Mouse (Mus musculus) retina, postnatal 1 day (tissue): Measurements from ENCODE around the gene Alox12b.

ENCODE experiments used
- DNase-seq: peaks from one replicate; pipeline ENCODE4 v3.0.0-alpha.2; 2012

The Alox12b gene

DNA sequence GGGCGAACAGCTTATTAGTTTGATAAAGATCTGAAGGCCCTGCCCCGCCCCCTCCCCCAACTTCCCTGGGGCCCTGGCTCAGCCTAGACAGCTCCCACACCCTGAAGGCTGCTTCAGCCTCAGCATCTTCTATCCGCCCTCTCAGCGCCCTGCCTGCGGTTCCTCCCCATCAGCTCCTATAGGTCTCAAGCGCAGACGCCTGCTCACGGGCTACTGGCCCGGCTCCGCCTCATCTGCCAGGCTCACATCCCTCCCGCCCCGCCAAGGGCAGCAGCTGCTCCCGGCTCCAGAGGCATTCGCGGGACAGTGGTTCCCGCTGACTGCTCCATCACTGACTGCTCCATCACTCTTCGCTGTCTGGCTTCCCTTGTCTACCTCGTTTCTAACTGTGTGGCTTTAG lies at the start of gene Alox12b:
Alox12b (plus strand) TSS at position 190 of the 400 bp plus-strand sequence.
- peak; percentile 84 for DNase-seq

DNA sequence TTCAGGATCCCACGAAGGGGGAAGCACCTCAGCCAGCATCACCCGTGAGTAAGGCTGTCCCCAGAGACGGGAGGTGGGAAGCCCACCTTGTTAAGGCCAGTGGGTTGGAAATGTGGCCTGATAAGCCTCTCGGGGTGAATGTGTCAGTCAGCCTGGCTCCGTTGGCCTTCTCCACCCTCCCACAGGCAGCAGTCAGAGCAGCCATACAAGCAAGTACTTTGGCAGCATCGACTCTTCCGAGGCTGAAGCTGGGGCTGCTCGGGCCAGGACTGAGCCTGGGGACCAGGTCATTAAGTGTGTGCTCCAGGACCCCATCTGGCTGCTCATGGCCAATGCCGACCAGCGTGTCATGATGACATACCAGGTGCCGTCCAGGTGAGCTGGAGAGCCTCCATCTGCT lies 49.1 kb upstream of the Alox12b start:
- DNase-seq, result no peak

DNA sequence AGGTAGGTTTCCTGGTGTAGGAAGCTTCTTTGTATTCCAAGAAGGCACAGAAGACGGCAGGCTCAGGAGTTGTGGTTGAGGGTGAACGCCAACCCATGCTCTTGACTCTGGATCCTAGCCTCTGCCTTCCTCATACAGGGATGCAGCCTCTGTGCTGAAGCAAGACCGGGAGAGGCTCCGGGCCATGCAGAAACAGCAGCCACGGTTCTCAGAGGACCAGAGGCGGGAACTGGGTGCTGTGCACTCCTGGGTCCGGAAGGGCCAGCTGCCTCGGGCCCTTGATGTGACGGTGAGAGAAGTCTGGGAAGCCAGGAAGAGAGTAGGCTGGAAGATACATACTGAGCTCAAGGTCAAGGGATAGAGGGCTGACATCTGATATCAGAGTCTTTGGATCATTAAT lies 48.6 kb upstream of the Alox12b start:
- DNase-seq, result no peak

DNA sequence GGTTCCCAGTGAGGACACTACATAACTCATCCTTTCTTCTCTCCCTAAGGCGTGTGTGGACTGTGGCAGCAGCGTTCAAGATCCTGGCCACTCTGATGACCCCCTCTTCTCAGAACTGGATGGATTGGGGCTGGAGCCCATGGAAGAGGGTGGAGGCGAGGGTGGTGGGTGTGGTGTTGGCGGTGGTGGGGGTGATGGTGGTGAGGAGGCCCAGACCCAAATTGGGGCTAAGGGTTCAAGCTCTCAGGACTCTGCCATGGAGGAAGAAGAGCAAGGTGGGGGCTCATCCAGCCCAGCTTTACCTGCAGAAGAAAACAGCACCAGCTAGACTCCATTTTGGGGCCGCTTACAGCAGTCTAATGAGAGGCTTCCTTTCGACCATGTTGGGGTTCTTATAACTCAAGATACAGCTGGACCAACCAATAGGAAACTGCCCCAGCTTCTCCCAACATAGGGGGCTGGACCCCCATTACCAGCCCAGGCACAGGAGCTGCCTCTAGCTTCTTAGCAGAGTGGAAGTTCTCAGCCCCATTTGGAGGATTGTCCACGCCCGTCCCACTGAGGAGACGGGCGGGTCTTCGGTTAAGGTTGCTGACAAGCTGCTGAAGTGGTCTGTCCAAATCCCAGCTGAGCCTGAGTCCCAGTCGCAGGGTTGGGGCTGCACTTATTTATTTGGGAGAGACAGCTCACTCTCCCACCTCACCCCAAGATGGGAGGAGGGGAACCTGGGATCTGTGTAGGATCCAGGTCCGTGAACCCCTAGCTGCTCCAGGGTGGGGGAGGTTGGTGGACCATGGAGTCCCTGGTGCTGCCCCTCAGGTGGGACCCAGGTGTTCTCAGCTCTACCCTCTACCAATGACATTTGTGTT lies 47.5 kb upstream of the Alox12b start:
- no peak for DNase-seq

DNA sequence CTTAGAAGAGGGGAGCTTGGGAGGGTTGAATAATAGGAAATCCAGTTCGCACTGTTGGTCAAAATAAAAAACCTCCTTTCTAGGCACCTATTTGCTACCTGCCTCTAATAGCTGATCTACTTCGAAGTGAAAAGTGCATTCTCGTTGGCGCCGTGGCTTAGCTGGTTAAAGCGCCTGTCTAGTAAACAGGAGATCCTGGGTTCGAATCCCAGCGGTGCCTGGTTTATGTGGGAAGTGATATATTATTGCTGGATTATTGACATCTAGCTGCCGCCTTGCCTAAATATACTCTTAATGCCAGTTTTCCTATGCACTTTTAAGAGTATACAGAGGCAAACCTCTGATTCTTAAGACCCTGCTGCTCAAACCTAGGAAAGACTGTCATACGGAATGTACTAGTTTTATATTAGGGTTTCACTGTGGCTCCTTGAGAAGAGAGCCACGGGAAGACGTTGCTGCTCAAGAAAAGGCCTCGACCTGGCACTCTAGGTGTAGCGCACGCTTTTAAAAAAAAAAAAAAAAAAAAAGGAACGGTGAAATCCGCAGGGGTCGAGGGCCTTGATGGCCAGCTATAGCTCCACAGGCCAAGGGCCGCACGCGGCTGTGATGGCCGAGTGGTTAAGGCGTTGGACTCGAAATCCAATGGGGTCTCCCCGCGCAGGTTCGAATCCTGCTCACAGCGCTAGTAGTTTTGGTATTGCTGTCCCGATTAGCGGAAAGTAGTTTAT lies 46.3 kb upstream of the Alox12b start:
- peak; percentile 91 for DNase-seq

DNA sequence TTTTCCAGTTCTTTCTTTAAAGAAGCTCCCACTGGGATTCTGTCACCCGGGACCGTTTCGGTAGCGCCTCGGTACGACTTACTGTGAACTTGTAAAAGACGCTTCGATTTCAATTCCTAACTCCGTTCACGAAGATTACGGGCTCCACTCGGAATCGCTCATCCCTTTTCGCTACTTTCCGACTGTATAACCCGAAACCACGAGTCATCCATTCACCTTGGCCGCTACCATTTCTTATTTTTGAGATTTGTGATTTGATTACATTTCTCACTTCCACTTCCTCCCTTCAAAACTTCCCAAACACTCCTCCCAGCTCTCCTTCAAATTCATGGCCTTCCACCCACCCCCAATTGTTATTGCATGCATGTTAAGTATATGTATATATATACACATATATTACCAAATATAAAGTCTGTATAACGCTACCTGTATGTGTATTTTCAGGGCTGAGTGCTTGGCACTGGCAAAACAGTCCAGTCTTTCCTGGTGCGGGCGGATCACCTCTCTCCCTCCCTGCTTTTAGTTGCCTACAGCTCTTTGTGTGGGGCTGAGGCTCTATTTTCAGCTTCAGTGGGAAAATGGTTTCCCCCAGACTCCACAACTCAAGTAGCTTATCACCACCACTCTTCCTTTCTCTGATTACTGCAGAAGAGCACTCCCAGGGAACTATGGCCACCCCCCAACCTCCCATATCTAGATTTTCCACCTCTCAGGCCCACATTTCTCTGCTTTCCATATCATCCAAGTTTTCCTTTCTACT lies 45.6 kb upstream of the Alox12b start:
- DNase-seq, result no peak

DNA sequence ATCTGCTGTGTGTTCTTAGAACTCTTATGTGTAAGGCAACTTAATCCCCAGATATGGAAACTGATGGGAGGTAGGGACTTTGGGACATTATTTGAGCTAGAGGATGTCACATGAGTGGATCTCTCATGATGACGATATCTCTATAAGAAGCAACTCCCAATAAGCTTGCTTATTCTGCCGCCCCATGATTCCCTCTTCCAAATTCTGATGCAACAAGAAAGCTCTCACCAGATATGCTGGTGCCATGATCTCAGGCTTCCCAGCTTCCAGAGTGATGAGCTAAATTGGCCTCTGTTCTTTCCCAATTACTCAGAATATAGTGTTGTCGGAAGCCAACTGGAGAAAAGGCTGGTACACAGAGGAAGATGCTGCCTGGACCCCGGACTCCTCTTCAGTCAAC lies 44.9 kb upstream of the Alox12b start:
- no peak for DNase-seq

DNA sequence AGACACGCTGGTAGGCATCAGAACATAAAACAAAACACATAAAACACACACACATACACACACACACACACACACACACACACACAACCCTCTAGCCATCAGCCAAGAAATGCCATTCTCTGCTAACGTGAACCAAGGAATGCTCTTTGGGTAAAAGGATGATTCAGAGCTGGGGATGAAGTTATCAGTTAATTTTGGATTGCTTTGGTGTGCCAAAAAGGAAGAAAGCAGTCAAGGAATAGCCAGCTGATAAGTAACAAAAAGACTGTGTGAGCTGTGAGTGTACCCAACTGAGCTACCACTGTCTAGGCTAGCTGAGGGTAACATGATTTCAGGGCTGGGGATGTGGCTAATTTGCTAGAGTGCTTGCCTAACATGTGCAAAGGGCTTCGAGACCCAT lies 42.8 kb upstream of the Alox12b start:
- no peak for DNase-seq

DNA sequence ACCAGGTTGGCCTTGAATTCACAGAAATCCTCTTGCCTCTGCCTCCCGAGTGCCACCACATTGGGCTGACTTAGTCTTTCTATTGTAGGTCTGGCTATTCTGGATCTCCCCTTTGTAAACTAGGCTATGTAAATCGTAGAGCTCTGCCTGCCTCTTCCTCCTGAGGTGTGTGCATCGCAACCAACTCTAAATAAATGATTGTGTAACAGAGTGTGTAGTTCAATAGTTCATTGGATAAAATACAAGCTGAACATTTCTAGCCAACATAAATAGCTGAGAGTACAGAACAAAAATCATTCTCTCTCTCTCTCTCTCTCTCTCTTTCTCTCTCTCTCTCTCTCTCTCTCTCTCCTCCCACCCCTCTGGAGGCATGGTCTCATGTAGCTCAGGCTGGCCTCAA lies 42.2 kb upstream of the Alox12b start:
- no peak for DNase-seq

DNA sequence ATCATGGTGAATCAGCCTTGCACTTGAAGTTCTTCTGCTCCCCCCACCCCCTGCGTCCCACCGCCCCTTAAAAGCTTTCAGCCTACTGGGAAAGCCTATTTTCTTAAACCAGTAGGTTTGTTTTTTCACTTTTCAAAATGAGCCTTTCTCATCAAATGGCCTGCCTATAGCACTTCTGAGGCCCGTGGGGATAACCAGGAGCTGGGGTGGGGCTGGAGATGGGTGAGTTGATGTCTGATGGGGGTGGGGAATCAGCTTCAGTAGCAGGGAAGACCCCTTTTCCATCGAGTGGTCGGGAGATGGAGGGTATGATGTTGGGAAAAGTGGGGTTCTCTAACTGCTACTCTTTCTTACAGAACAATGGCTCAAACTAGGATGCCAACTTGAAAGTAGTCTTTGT lies 39.9 kb upstream of the Alox12b start:
- no peak for DNase-seq

DNA sequence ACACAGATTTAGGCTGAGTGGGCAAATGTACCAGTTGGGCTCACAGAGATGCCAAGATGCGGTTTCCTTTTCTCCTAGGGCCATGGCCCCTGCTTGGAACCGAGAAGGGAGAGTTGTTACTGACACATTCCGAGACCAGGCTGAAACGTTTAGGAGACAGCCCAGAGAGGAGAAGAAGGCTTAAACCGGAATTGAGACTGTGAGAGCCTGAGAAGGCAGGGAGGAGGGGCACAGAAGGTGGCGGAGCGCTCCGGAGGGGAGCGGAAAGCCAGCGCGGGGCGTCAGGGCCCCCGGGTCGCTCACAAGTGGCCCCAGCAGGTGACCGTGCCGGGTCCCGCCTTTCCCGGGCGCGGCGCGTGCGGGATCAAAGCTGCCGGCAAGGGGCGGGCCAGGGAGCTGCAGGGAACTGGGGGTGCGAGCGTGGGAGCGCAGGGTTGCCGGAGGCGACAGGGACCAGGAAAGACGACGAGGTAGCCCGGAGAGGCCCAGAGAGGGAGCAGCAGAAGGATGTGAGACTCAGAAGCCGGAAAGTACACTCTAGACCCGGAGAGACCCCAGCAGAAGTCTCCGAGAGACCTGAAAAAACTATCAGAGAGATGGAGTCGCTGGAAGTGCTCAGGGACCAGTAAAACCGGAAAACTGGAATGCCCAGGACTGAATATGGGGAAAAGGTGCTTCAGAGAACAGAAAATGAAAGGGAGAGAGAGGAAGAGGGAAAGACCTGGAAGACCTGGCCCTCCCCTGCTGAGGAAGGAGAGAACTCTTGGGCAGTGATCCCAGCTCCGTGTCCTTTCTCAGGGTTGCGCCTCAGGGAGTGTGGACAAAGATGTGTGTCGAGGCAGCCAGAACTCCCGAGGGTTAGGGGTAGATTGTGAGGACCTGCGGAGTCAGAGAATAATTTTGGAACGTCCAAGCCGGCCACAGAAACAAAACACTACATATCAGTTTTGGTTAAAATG lies 38.8 kb upstream of the Alox12b start:
- DNase-seq, result peak; percentile 77

DNA sequence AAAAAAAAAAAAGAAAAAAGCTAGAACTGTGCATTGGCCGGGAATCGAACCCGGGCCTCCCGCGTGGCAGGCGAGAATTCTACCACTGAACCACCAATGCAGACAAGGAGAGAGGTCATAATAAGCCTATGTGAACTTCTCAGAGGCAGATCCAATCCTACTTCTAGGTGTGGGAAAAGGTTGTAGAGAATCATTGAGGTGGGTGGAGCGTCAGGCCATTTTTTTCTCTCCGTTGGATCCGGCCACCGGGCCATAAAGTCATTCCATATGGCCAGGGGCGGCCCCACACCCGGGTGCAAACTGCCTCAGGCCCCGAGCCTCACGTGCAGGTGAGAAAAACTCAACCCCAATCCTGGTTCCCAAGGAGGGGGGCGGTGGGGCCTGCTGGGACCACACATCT lies 38.0 kb upstream of the Alox12b start:
- peak; percentile 93 for DNase-seq

DNA sequence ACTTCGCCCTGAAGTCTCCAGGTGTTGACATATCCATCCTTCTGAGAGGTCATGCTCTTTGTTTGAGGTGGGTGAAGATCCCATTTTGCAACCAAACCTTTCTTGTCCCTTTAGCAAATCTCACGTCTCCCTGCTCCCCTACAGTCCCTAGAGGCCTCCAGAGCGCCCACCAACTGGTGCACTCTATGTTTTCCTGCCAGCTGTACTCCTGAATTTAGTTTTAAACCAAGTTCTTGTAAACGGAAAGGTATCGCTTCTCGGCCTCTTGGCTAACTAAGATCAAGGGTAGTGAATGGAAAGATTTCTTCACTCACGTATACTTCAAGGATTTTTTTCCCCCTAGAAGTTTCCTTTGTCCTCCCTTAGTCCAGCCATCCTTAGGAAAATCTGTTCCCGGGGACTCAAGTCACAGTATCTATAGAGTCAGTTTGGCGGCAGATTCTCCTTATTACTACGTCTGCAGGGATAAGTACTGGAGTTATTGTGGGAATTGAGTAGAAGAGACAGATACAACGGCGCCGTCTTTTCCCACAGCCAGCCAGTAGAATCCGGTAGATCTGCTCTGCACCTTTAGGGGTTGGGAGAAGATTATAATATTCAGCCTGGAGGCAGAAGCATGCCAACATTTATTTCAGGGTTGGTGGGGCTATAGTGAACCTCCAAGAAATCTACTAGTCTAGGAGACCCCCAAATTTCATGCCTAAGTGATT lies 37.2 kb upstream of the Alox12b start:
- DNase-seq, result no peak

DNA sequence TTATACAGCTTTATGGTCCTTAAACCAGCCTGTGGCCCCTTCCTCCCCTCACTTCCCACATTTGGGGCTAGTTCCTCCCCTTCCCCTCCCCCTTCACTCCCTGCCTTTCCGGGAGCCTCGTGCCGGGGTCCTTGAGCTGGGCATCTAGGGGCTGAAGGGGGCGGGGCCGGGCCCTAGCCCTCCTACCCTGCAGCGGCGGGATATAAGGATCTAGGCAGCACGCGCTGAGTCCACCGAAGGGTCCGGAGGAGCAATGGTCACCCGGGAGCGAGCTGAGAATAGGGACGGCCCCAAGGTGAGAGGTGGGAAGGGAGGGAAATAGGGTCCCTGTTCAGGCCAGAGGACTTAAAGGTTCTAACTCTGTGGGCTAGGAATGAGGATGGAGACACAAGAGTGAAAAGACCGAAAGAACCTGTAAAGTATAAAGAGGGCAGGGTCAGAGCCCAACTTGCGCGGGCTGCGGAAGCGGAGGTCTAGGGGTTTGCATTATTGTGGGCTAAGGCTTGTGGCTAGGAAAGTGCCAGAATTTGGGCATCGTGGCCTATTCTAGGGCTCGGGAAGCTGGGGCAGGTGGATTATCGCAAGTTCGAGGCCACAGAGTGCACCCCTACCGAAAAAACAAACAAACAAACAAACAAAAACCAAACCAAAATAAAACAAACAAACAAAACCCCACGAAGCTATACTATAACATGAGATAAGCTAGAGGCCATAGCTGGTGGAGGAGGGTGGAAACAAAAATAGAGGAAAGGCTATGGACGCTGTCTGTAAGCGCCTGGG lies 36.4 kb upstream of the Alox12b start, which contains the start of gene Hes7:
Hes7 (plus strand) TSS at position 184 of the 780 bp plus-strand sequence.
- peak; percentile 69 for DNase-seq

DNA sequence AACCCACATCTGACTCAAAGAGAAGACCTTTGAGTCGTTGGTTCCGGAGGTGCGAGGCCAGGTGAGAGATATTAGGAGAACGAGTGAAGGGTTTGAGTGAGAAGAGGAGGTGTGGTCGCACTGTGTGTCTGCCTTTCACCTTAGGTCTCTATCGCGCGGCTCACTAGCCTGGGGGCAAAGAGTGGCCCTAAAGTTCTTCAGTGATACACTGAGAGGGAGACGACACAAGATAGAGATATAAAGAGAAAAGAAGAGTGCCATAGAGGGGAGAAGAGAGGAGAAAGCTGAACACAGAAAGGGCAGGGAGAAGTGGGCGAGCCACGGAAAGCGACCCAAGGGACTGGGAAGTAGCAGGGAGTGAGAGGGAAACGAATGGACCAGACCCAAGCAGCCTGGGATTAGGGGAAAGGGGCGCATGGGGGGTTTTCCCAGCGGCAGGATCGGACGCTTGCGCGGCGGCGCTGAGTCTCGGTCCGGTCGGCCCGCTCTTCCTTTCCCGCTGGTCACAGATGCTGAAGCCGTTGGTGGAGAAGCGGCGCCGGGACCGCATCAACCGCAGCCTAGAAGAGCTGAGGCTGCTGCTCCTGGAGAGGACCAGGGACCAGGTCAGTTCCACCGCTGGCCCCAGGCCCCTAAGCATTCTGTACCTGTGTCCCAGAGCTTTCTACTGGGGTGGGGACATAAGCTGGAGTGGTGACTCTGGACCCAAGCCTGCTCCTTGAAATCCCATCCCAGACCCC lies 35.6 kb upstream of the Alox12b start:
- peak; percentile 38 for DNase-seq

DNA sequence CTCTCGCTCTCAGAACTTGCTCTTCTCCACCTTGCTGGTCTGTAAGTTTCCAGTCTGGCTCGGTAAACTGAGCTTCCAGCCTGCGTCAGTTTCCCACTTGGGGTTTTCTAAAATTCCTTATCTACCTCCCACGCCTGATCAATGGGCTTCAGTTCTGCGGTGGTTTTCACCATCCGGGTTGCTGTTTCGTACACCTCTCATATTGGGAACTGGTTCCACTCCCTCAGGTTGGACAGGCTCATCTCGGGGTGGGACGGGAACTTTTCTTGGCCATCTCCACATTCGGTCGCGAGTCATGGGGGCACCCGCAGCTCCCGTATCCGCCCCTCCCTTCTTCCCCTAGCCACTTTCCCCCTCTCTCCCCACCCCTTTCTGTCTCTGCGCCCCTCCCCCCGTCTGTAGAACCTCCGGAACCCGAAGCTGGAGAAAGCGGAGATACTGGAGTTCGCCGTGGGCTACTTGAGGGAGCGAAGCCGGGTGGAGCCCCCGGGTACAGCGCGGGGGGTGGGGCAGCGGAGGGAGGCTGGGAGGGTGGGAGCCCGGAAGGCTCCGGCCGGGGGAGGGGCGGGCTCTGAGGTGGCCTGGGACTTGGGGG lies 35.0 kb upstream of the Alox12b start:
- DNase-seq, result peak; percentile 79

DNA sequence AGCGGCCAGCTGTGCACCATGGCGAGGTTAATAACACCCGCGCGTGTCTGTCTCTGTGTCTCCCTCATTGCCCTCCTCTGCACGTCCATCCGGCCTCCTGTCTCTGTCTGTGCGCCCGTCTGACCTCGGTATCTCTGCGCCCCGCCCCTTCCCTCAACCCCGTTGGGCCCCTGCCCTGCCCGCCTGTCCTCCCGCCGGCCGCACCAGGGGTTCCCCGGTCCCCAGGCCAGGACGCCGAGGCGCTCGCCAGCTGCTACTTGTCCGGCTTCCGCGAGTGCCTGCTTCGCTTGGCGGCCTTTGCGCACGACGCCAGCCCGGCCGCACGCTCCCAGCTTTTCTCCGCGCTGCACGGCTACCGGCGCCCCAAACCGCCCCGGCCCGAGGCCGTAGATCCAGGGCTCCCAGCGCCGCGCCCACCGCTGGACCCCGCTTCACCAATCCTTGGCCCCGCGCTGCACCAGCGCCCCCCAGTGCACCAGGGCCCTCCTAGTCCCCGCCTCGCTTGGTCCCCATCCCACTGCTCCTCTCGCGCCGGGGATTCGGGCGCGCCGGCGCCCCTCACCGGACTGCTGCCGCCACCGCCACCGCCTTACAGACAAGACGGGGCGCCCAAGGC lies 34.3 kb upstream of the Alox12b start, which contains the start of gene 9130213A22Rik:
9130213A22Rik (minus strand) TSS at position 254 of the 616 bp plus-strand sequence.
- DNase-seq, result peak; percentile 94

DNA sequence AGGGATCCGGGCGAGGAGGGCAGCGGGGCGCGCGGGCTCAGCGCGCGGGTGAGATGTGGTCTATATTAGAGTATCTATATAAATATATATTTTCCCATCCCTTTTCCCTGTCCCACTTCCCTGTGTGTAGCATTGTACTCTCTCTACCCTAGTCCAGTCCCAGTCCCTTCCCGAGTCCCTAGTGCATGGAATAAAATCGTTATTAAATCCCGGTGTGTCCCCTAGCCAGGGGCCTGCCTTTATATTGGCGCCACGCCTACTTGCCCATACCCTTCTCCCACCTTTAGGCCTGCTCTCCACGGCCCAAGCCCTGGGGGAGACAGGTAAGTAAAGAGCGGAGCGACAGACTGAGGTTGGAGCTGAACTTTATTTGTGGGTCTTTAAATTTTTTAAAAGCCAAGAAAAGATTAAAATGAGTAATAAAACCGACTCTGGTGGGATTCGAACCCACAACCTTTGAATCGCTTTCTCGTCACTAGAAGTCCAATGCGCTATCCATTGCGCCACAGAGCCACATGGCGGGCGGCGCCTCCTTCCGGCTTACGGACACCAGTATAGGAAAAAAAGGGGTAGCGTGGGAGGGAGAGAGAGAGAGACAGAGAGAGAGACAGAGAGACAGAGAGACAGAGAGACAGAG lies 33.6 kb upstream of the Alox12b start:
- peak; percentile 96 for DNase-seq
